Comparison of ENCODE assay signal across 8 mouse cellular contexts in genomic region chr11:49793619-49794341, GRCm38 (mm10). TPM values are rescaled to one million over a fixed set of nuclear protein-coding genes. Genes with fewer than 3 reads are reported as not detected.
DNase-seq lines count a peak whose midpoint lies in the region; ATAC-seq and TF ChIP-seq lines count a peak whose summit lies in the region.

TSS of gene Gfpt2 (plus strand) at chr11:49794178.

- H3K9me3 ChIP-seq in limb, embryonic 12.5 days, result no peaks in the 10 kb centered on the region
- no peaks in the 10 kb centered on the region for H3K9me3 ChIP-seq in midbrain, embryonic 14.5 days (ENCODE audit: control insufficient read depth, low read length)
- H3K9me3 ChIP-seq in stomach, embryonic 16.5 days (replicated peaks; ENCODE audit: control insufficient read depth, low read length), result no peaks in the 10 kb centered on the region

- H3K4me2 ChIP-seq in limb, embryonic 12.5 days, result peak within 1 kb of the TSS; percentile 89
- peak within 1 kb of the TSS; percentile 94 for H3K4me2 ChIP-seq in midbrain, embryonic 14.5 days (ENCODE audit: low read length)
- peak within 1 kb of the TSS; percentile 96 for H3K4me2 ChIP-seq in stomach, embryonic 16.5 days (ENCODE audit: low read depth, low read length)

- no peak for DNase-seq in spleen, adult 2 months (ENCODE audit: low read depth in 1 of 2, low spot score in 2 of 2)
- no peak for DNase-seq in spleen, postnatal 14 days (ENCODE audit: low spot score in 2 of 2)
- peak; percentile 85 to 86 for DNase-seq in heart, adult 9 months (ENCODE audit: low spot score in 2 of 2)
- DNase-seq in kidney, adult 8-10 months, result peak; percentile 47 to 54
- peak; percentile 91 for DNase-seq in midbrain, embryonic 14.5 days

- H3K9ac ChIP-seq in limb, embryonic 12.5 days (replicated peaks), result peak within 1 kb of the TSS; percentile 80
- peak within 1 kb of the TSS; percentile 58 for H3K9ac ChIP-seq in midbrain, embryonic 14.5 days (replicated peaks; ENCODE audit: low read length)
- H3K9ac ChIP-seq in stomach, embryonic 16.5 days (ENCODE audit: low read length), result peak within 1 kb of the TSS; percentile 74

- TF ChIP-seq POLR2A in spleen, adult 2 months (IDR thresholded peaks at IDR 0.05; ENCODE audit: low read depth, low read length), result no peak
- peak; percentile 99 for TF ChIP-seq POLR2A in embryonic fibroblast, embryonic 13.5 days (IDR thresholded peaks at IDR 0.05; ENCODE audit: low read depth, low read length)

- peaks cover 9% of the 10 kb centered on the region for H3K4me1 ChIP-seq in spleen, adult 2 months (ENCODE audit: control insufficient read depth, insufficient read depth, insufficient read length)
- peaks cover 2% of the 10 kb centered on the region; the same call in 1 of the 2 replicates for H3K4me1 ChIP-seq in embryonic fibroblast, embryonic 13.5 days (ENCODE audit: control insufficient read depth, insufficient read depth, low read length)
- peaks cover 29% of the 10 kb centered on the region for H3K4me1 ChIP-seq in limb, embryonic 12.5 days (replicated peaks)
- H3K4me1 ChIP-seq in midbrain, embryonic 14.5 days (ENCODE audit: control insufficient read depth, insufficient read depth, low read length), result peaks cover 8% of the 10 kb centered on the region; the same call in 1 of the 2 replicates
- peaks cover 11% of the 10 kb centered on the region; the same call in 1 of the 2 replicates for H3K4me1 ChIP-seq in stomach, embryonic 16.5 days (ENCODE audit: control insufficient read depth, insufficient read depth, low read length)

- H3K4me3 ChIP-seq in spleen, adult 2 months (ENCODE audit: extremely low read depth, insufficient read depth, insufficient read length), result peak within 1 kb of the TSS; percentile 51; the same call in 1 of the 2 replicates
- H3K4me3 ChIP-seq in embryonic fibroblast, embryonic 13.5 days (ENCODE audit: insufficient read depth, low read length), result peak within 1 kb of the TSS; percentile 53
- H3K4me3 ChIP-seq in limb, embryonic 12.5 days (replicated peaks), result peak within 1 kb of the TSS; percentile 74
- H3K4me3 ChIP-seq in midbrain, embryonic 14.5 days (replicated peaks; ENCODE audit: low read depth, low read length), result peak within 1 kb of the TSS; percentile 58
- H3K4me3 ChIP-seq in stomach, embryonic 16.5 days (replicated peaks; ENCODE audit: low read length), result peak within 1 kb of the TSS; percentile 65

- peak; percentile 99 for ATAC-seq in limb, embryonic 12.5 days (ENCODE audit: insufficient number of reproducible peaks, insufficient read depth, low FRiP score, low TSS enrichment, low read depth)
- peak; percentile 96 for ATAC-seq in midbrain, embryonic 14.5 days (ENCODE audit: low FRiP score, low TSS enrichment)
- ATAC-seq in stomach, embryonic 16.5 days (ENCODE audit: insufficient read depth, low FRiP score), result peak; percentile 96

- no peak for TF ChIP-seq CTCF in spleen, adult 2 months (IDR thresholded peaks at IDR 0.05; ENCODE audit: extremely low read depth, insufficient read depth, insufficient read length, insufficient replicate concordance)
- TF ChIP-seq CTCF in embryonic fibroblast, embryonic 13.5 days (IDR thresholded peaks at IDR 0.05; ENCODE audit: borderline replicate concordance, insufficient read depth, low read length), result no peak

- H3K36me3 ChIP-seq in spleen, adult 2 months (ENCODE audit: control insufficient read depth, insufficient read depth, low read length), result no peaks in the 10 kb centered on the region
- peaks cover 3% of the 10 kb centered on the region; the same call in 1 of the 2 replicates for H3K36me3 ChIP-seq in limb, embryonic 12.5 days
- H3K36me3 ChIP-seq in midbrain, embryonic 14.5 days (ENCODE audit: control insufficient read depth, insufficient read depth, low read length), result no peaks in the 10 kb centered on the region
- no peaks in the 10 kb centered on the region for H3K36me3 ChIP-seq in stomach, embryonic 16.5 days (ENCODE audit: control insufficient read depth, insufficient read depth, low read length)

- WGBS in spleen, adult 2 months, result 2% methylated on average over 25 of the region's 25 CpGs
- WGBS in limb, embryonic 12.5 days, result 0% methylated on average over 25 of the region's 25 CpGs
- under 1% methylated on average over 25 of the region's 25 CpGs for WGBS in midbrain, embryonic 14.5 days
- under 1% methylated on average over 25 of the region's 25 CpGs for WGBS in stomach, embryonic 16.5 days

- peaks cover 11% of the 10 kb centered on the region for H3K27me3 ChIP-seq in spleen, adult 2 months (ENCODE audit: control insufficient read depth, insufficient read depth, low read length)
- H3K27me3 ChIP-seq in limb, embryonic 12.5 days, result no peaks in the 10 kb centered on the region
- H3K27me3 ChIP-seq in midbrain, embryonic 14.5 days (ENCODE audit: control insufficient read depth, insufficient read depth, low read length), result 0 out of 2 replicates have a peak, but pooled peaks cover 4% of the 10 kb centered on the region
- no peaks in the 10 kb centered on the region for H3K27me3 ChIP-seq in stomach, embryonic 16.5 days (ENCODE audit: control insufficient read depth, insufficient read depth, low read length)

- H3K27ac ChIP-seq in spleen, adult 2 months (ENCODE audit: insufficient read depth, low read length), result no peak within 1 kb of the TSS
- no peak within 1 kb of the TSS for H3K27ac ChIP-seq in embryonic fibroblast, embryonic 13.5 days (ENCODE audit: insufficient read depth, low read length)
- peak within 1 kb of the TSS; percentile 91 for H3K27ac ChIP-seq in limb, embryonic 12.5 days
- no peak within 1 kb of the TSS for H3K27ac ChIP-seq in midbrain, embryonic 14.5 days (replicated peaks; ENCODE audit: low read depth, low read length)
- peak within 1 kb of the TSS; percentile 30; the same call in 1 of the 2 replicates for H3K27ac ChIP-seq in stomach, embryonic 16.5 days (ENCODE audit: low read length)

RNA-seq across cellular contexts. Expression of gene Gfpt2, which starts in this region (rescaled TPM):
- polyA plus RNA-seq in spleen, adult 2 months (2012; rRNA removed), result 0.56 and 0.70 TPM in 2 replicates
- 13.9 and 14.5 TPM in 2 replicates for polyA plus RNA-seq in embryonic fibroblast, embryonic 13.5 days (2011; ENCODE audit: insufficient read length, low read depth, missing spikeins)
- polyA plus RNA-seq in limb, embryonic 12.5 days (2016; fragmentation: Nextera tagmentation; extraction: Ambion mirVana), result 37.0 and 37.5 TPM in 2 replicates
- polyA plus RNA-seq in midbrain, embryonic 14.5 days (2014; fragmentation: Nextera tagmentation; extraction: Ambion mirVana), result 4.1 and 4.5 TPM in 2 replicates
- 9.4 and 9.6 TPM in 2 replicates for polyA plus RNA-seq in stomach, embryonic 16.5 days (2015; fragmentation: Nextera tagmentation; extraction: Ambion mirVana)

Comparison
In these comparisons a context has a peak if more than half of its experiments do, and no peak if none do; other contexts are left out.
1. DNase-seq: peak in heart, adult 9 months (2 of 2), kidney, adult 8-10 months (2 of 2) and midbrain, embryonic 14.5 days (single experiment); none in spleen, adult 2 months (0 of 2) and spleen, postnatal 14 days (0 of 2).
2. H3K27ac ChIP-seq: peak in limb, embryonic 12.5 days (single experiment) and stomach, embryonic 16.5 days (single experiment); none in spleen, adult 2 months (single experiment), embryonic fibroblast, embryonic 13.5 days (single experiment) and midbrain, embryonic 14.5 days (single experiment).
3. Peak in every context shown above with its lines, with median percentiles within 50 percentile points of each other: H3K4me3 ChIP-seq, ATAC-seq, H3K4me2 ChIP-seq and H3K9ac ChIP-seq.